Comparison of ENCODE assay signal across 24 mouse cellular contexts in the genomic region with DNA sequence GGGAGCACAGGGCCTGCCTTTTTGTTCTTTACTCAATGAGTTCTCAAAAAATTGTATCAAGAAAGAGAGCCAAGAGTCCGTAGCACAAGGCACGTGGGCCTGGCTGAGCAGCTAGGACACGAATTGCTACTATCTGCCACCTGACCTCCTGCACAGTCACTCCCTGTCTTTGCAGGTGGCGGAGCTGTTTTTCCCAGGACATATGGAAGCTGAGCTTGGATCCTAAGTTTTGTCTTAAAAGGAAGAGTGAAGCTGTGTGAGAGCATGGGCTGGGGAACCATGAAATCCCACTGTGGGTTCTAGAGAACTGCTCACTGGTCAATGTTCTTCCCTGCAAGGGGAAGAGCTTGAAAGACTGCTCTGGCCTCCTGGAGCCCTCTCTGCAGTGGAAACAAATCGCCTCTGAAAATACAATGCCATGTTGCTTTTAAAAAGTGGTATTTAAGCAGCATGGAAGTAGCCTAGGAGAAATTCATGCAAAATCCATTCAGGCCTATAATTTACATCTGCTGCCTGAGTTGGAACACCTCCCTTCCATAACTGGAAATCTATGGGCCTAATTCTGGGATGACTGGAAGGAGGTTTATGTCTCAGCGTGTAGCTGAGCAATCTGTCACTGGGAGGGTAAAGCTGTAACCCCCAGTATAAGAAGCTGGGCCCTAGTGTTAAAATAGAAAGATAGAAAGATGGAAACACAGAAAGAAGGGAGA.
DNase-seq lines count a peak whose midpoint lies in the region; ATAC-seq lines count a peak whose summit lies in the region.
"Had no signal": no experiment of that assay in that cellular context is flagged by ENCODE, and none has a peak within 500 bp of the region (broad histone marks: within the 10 kb centered on the region; RNA-seq: fewer than 3 reads in every experiment).

No protein-coding gene starts in this region.

- no peaks in the 10 kb centered on the region for H3K27me3 ChIP-seq in neural tube, embryonic 15.5 days (replicated peaks)
- H3K27me3 ChIP-seq: forebrain, embryonic 12.5 days; hindbrain, embryonic 13.5 days; kidney, embryonic 15.5 days; midbrain, embryonic 12.5 days had no signal

- peak; percentile 9 for DNase-seq in neural tube, embryonic 10.5 days (ENCODE audit: extremely low spot score, low spot score)
- DNase-seq in cerebellum, adult 11-12 months: peak; percentile 44
- DNase-seq in cerebellum, adult 9-10 months: peak; percentile 74
- no peak for DNase-seq in urinary bladder, postnatal 4 days (ENCODE audit: low spot score in 2 of 2)
- no peak for DNase-seq in left cerebral cortex, adult 18-20 months (ENCODE audit: low spot score in 2 of 2)
- DNase-seq in right cerebral cortex, postnatal 25 days: no peak
- DNase-seq: adrenal gland, postnatal 36 days; B cell, adult 2 months; forebrain, postnatal 0 days; kidney, adult 11 months; kidney, postnatal 36 days; lung, postnatal 36 days; spleen, adult 18-20 months had no signal

- H3K4me1 ChIP-seq in neural tube, embryonic 15.5 days: peaks cover 8% of the 10 kb centered on the region; the same call in 1 of the 2 replicates
- H3K4me1 ChIP-seq: midbrain, embryonic 12.5 days had no signal

- no peak overlapping the region for H3K4me2 ChIP-seq in neural tube, embryonic 15.5 days
- H3K4me2 ChIP-seq: embryonic facial prominence, embryonic 15.5 days; forebrain, embryonic 12.5 days; hindbrain, embryonic 13.5 days; kidney, embryonic 15.5 days; limb, embryonic 13.5 days; liver, embryonic 11.5 days; midbrain, embryonic 12.5 days had no signal

- no peak overlapping the region for H3K4me3 ChIP-seq in neural tube, embryonic 15.5 days (replicated peaks)
- H3K4me3 ChIP-seq: embryonic facial prominence, embryonic 10.5 days; embryonic facial prominence, embryonic 15.5 days; forebrain, embryonic 12.5 days; hindbrain, embryonic 13.5 days; kidney, embryonic 15.5 days; layer of hippocampus, adult 2 months; limb, embryonic 13.5 days; midbrain, embryonic 12.5 days had no signal

- 84% methylated on average over 6 of the region's 6 CpGs for WGBS in neural tube, embryonic 15.5 days

- H3K9me3 ChIP-seq in neural tube, embryonic 15.5 days (replicated peaks): no peaks in the 10 kb centered on the region
- H3K9me3 ChIP-seq: embryonic facial prominence, embryonic 10.5 days; embryonic facial prominence, embryonic 15.5 days; forebrain, embryonic 12.5 days; hindbrain, embryonic 13.5 days; kidney, embryonic 15.5 days; limb, embryonic 13.5 days; midbrain, embryonic 12.5 days had no signal

- no peak overlapping the region for H3K27ac ChIP-seq in neural tube, embryonic 15.5 days (replicated peaks)
- H3K27ac ChIP-seq: embryonic facial prominence, embryonic 10.5 days; embryonic facial prominence, embryonic 15.5 days; forebrain, embryonic 12.5 days; hindbrain, embryonic 13.5 days; kidney, embryonic 15.5 days; layer of hippocampus, adult 2 months; limb, embryonic 13.5 days; midbrain, embryonic 12.5 days; stomach, postnatal 0 days had no signal

- ATAC-seq in neural tube, embryonic 15.5 days (ENCODE audit: low FRiP score): no peak
- ATAC-seq: forebrain, postnatal 0 days had no signal

- H3K9ac ChIP-seq in neural tube, embryonic 15.5 days (replicated peaks): no peak overlapping the region
- H3K9ac ChIP-seq: embryonic facial prominence, embryonic 15.5 days; forebrain, embryonic 12.5 days; forebrain, postnatal 0 days; hindbrain, embryonic 13.5 days; kidney, embryonic 15.5 days; limb, embryonic 13.5 days; midbrain, embryonic 12.5 days had no signal

- no peaks in the 10 kb centered on the region for H3K36me3 ChIP-seq in neural tube, embryonic 15.5 days
- H3K36me3 ChIP-seq: embryonic facial prominence, embryonic 10.5 days; embryonic facial prominence, embryonic 15.5 days; forebrain, embryonic 12.5 days; hindbrain, embryonic 13.5 days; kidney, embryonic 15.5 days; limb, embryonic 13.5 days; midbrain, embryonic 12.5 days had no signal

Comparison
In these comparisons a context has a peak if more than half of its experiments do, and no peak if none do; other contexts are left out.
1. DNase-seq: peak in neural tube, embryonic 10.5 days (single experiment), cerebellum, adult 11-12 months (single experiment) and cerebellum, adult 9-10 months (single experiment); none in urinary bladder, postnatal 4 days (0 of 2), left cerebral cortex, adult 18-20 months (0 of 2) and right cerebral cortex, postnatal 25 days (single experiment).